Mouse (Mus musculus) cerebellum, postnatal 25 days (tissue): ENCODE measurements around the gene Gabra5.
A peak's percentile ranks its signal among the peaks of the same experiment; 100 is the strongest.

ENCODE experiments used
- DNase-seq, 2 experiments: peaks; one replicate each; pipeline ENCODE4 v3.0.0; 2021; ENCODE audit warnings: mixed read lengths in 2 of 2

Gene Gabra5

DNA sequence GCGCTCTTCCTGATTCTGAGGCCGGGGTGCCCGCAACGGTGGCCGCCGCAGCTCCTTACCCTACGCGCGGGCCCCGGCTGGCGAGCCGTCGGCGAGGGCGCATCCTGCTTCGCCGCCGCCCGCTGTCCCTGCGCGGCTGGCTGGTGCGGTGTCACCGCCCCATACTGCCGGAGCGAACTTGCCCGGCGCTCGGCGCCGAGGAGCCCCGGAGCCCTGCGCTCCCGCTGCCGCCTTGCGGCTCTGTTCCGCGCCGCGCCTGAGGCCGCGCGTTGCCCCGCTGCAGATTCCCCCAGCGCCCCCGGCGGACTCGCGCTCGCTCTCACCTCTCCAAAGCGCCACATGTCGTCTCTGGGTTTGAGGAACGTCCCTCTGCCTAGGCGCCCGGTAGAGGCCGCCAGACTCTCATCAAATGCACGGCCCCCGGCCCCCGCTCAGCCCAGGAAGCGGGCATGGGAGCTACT is at the start of gene Gabra5:
Gene Gabra5 (minus strand): TSS at position 379 of the 461 bp plus-strand sequence.
- DNase-seq, result peak; percentile 8 to 31

GRCm38 (mm10) chr7:57538565-57538964 is 28.7 kb upstream of the Gabra5 start:
- peak; percentile 5 to 12 for DNase-seq

DNA sequence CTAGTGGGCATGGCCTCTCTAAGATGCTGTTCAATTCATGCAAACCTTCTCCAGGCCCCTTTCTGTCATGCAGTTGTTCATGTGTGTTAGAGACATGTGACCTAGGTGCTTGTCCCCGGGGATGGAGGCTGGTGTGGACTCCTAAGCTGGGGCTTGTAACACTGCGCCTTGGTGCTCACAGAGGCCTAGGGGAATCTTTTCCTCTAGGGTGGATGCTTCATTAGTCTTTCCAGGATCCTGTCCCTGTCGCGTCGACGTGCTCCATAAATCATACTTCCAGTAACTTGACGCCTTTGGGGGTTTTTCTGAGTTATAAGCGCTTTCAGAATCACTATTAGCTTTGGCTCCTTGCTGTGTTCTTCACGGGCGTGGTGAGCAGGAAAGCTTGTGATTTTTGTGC is 22.8 kb upstream of the Gabra5 start:
- DNase-seq, result no peak

GRCm38 (mm10) chr7:57529954-57530353 is 20.1 kb upstream of the Gabra5 start:
- peak in 1 of 2 experiments; percentile 6 for DNase-seq

GRCm38 (mm10) chr7:57529451-57529850 is 19.6 kb upstream of the Gabra5 start:
- DNase-seq, result no peak

DNA sequence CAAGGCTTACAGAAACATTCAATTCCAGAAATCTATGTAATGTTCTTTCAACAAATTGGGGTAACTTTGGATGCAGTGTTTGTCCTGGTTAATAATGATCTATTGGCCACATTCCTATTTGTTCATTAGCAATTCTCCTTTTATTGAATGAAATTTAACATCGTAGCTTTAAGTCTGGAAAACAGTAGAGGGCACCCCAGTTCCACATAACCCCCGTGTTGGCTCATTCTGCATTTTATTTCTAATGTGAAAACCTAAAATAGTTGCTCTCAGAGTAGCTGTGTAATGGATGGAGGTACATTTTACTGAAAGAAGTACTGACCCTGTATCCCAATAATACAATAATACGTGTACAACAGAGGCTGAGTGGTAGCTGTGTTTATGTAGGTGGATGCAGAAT is 3.1 kb upstream of the Gabra5 start:
- peak; percentile 20 to 58 for DNase-seq

DNA sequence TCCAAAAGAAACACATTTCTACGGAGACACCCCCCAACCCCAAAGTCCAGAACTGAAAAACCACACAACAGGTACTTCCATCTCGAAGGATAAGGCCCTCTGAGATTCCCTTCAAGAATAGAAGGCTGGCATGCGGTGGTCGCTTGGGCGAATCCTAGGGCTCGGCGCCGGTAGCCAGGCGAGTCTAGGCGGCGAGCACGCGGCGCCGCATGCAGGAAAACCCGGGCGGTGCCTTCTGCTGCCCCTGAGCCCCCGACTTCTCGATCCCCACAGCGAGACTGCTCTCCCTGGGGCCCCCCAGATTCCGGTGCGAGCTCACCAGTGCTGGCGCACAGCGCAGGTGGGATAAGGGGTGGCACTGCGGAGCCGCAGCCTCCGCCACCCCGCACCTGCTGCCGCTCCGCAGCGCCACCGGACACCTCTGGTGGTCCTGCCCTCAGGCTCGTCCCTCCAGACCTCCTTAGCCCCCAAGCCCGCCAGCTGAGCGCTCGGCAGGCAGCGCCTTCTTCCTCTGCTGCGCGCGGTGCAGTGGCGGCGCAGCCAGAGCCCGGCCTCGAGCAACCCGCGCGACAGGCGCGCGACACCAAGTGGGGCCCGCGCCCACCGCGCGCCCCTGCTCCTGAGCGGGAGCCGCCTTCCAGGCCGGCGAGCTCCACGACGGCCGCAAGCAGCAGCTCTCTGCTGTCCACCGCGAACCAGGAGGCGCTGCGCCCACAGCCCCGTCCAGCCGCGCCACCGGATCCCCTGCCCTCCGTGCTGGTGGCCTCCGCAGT is 813 bp downstream of the Gabra5 start:
- DNase-seq, result peak; percentile 4 to 9

GRCm38 (mm10) chr7:57502809-57503208 is 7.0 kb downstream of the Gabra5 start:
- no peak for DNase-seq

GRCm38 (mm10) chr7:57491795-57492194 is 18.1 kb downstream of the Gabra5 start:
- peak; percentile 8 for DNase-seq

GRCm38 (mm10) chr7:57486907-57487306 is 23.0 kb downstream of the Gabra5 start:
- DNase-seq, result no peak

DNA sequence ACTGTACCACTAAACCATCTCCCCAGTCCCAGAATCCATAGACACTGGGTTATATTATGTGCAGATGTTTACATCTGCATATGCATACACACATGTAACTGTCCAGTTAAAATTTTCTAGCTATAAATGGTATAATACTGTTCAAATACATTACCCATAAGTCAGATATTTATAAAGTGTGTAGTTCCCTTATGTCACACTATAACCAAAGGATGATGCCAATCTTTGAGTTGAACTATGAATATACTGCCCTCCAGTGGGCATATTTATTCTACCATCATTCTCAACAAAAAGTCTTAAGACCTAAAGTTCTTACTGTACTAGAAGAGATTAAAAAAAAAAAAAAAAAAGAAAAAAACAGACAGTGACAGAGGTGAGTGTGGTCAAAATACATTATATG is 27.0 kb downstream of the Gabra5 start:
- DNase-seq, result no peak

DNA sequence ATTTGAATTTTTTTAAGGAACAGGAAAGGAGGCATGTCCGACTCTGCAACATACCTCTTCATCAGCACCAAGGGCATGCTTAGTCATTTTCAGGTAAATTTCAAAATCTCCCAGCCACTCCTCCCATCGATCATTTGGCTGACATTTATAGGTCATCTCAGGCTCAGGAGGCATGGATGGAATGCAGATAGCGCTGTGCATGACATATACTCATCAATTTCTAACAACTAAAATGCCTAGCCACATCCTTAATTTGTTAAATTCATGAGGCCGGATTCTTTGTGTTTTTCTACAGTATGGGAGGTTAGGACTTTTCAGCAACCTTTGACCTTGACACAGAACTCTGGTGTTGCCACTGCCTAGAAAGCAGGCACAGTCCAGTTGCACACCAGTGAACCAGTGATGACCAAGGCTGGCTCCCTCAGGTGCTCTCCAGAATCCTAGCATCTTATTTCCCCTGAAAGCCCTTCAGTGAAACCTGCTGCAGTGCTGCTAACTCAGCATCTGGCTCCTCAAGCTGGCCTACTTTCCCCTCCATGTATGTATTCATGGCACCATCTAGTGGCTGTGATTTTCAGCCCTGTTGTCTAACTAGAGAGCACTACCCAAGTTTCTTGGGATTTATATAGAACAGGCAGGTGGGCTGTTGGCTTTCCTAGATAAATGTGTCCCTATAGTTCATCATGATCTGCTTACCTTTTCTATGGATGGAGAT is 35.9 kb downstream of the Gabra5 start:
- peak; percentile 13 to 48 for DNase-seq

- no peak for DNase-seq
Measured at GRCm38 (mm10) chr7:57471316-57471715, 38.5 kb downstream of the Gabra5 start.

DNA sequence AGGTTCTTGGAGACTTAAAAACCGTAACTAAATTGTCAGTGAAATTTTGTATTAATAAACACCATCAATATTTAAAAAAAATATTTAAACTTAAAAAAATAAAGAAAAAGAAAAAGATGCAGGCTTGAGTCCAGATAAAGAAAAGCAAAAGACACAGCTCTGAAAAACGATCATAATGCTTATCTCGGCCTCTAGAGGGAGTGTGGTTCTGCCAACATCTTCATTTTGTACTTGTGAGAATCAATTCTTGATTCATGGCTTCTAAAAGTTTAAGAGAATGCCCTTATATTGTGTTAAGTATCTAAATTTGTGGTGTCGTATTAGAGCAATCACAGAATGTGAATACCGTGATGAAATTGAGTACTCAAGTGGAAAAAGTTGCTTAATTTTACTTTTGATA is 49.5 kb downstream of the Gabra5 start:
- no peak for DNase-seq

GRCm38 (mm10) chr7:57448239-57448638 is 61.6 kb downstream of the Gabra5 start:
- no peak for DNase-seq

DNA sequence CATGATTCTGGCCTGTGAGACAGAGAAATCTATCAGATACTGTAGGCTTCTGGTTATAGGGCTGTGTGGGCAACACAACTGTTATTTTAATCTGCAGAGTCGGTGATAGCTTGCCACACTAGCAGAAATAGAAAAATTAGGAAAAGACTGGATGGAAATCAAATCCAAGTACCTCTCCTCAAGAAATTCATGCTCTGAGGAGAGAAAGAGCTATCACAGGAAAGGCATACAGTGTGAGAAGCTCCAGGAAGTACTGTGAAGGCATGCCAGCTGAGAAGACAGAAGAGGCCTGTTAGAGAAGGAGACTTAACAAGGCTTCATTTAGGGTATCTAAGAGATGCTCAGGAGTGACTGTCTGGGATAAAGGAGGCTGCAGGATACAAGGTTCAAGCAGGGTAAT is 87.2 kb downstream of the Gabra5 start:
- DNase-seq, result no peak

DNA sequence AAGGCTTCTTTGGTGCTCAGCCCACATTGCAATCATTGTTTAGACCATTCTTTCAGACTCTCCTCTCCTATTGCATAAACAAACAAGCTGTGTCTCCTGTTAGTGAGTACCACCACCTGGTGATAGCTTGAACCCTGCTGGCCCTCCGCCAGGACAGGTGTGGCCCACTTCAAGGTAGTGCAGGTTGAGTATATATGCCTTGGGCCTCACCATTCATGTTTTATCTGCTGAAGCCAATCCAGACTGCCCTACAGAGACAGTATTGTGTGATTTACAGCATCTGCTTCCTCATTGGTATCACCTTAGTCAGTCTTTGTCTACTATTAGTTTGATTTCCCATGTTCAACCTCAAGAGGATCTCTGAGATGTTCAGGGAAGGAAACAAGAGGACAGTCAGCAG is 88.8 kb downstream of the Gabra5 start:
- DNase-seq, result no peak

GRCm38 (mm10) chr7:57419392-57419791 is 90.5 kb downstream of the Gabra5 start, which contains the start of gene Gabrb3:
Gene Gabrb3, plus strand, starts transcription at chr7:57419692.
- no peak for DNase-seq

GRCm38 (mm10) chr7:57412896-57413295 is 97.0 kb downstream of the Gabra5 start:
- DNase-seq, result no peak

DNA sequence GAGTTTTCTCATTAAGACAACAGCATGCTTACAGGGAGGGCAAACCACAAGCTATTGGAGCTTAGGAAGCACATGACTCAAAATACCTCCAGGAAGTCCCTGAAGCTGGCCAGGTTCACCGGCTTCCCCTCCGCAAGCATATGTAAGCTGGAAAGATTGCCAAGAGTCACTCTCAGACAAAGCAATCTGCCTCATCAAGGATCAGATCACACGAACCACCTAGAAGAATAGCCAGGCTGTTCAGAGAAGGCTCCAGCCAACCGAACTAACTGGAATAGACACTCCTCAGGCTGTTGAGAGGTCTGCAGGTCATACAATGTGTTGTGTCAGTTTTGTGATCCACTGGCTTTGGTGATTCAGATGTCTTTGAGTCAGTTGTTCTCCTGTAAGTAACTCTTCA is 98.7 kb downstream of the Gabra5 start:
- no peak for DNase-seq

GRCm38 (mm10) chr7:57393551-57393950 is 116.3 kb downstream of the Gabra5 start:
- DNase-seq, result no peak

DNA sequence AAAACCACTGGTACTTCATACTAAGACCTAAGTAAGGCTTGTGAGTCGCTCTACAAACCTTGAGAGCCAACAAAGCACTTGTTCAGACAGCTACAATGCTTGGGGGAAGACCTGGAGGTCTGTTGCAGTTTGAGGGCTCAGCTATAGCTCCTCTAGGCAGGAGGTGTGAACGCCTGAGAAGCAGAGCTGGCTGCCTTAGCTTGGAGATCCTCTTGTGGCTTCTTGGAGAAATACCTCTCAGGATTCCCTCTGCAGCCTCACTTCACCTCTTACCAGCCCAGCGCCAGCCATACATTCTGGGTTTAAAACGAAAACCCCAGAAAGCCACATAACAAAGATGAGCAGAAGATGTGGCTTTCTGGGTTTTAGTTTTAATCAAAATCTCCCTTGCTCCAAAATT is 119.8 kb downstream of the Gabra5 start:
- DNase-seq, result no peak

GRCm38 (mm10) chr7:57387341-57387654 is 122.6 kb downstream of the Gabra5 start:
- no peak for DNase-seq
